ENCODE assay signal across 9 mouse cellular contexts in genomic region chr9:121359266-121359972, GRCm38 (mm10).
DNase-seq lines count a peak whose midpoint lies in the region; ATAC-seq and TF ChIP-seq lines count a peak whose summit lies in the region.
"Had no signal": no experiment of that assay in that cellular context is flagged by ENCODE, and none has a peak within 500 bp of the region (broad histone marks: within the 10 kb centered on the region; RNA-seq: fewer than 3 reads in every experiment).

No protein-coding gene starts in this region.

- H3K4me2 ChIP-seq in lung, embryonic 16.5 days (ENCODE audit: low read depth, low read length): no peak overlapping the region
- H3K4me2 ChIP-seq in forebrain, postnatal 0 days (ENCODE audit: low read depth): no peak overlapping the region
- no peak overlapping the region for H3K4me2 ChIP-seq in liver, embryonic 13.5 days
- H3K4me2 ChIP-seq in stomach, embryonic 16.5 days (ENCODE audit: low read depth, low read length): no peak overlapping the region

- no peaks in the 10 kb centered on the region for H3K9me3 ChIP-seq in lung, embryonic 16.5 days (ENCODE audit: control insufficient read depth, low read length)
- H3K9me3 ChIP-seq in forebrain, postnatal 0 days (ENCODE audit: low read length): no peaks in the 10 kb centered on the region
- H3K9me3 ChIP-seq in liver, embryonic 13.5 days (replicated peaks): no peaks in the 10 kb centered on the region
- no peaks in the 10 kb centered on the region for H3K9me3 ChIP-seq in stomach, embryonic 16.5 days (replicated peaks; ENCODE audit: control insufficient read depth, low read length)

- no peaks in the 10 kb centered on the region for H3K27me3 ChIP-seq in lung, embryonic 16.5 days (ENCODE audit: control insufficient read depth, insufficient read depth, low read depth, low read length)
- no peaks in the 10 kb centered on the region for H3K27me3 ChIP-seq in forebrain, postnatal 0 days (ENCODE audit: insufficient read depth, low read length)
- no peaks in the 10 kb centered on the region for H3K27me3 ChIP-seq in liver, embryonic 13.5 days
- H3K27me3 ChIP-seq in stomach, embryonic 16.5 days (ENCODE audit: control insufficient read depth, insufficient read depth, low read length): no peaks in the 10 kb centered on the region

- no peak for DNase-seq in lung, adult 18-20 months
- no peak for DNase-seq in forebrain, postnatal 0 days
- DNase-seq in liver, embryonic 13.5 days: no peak
- DNase-seq in kidney, postnatal 36 days: no peak
- DNase-seq in urinary bladder, postnatal 4 days (ENCODE audit: low spot score in 2 of 2): no peak
- DNase-seq: kidney, postnatal 10 days; lung, postnatal 14 days had no signal

- peaks cover 34% of the 10 kb centered on the region for H3K4me1 ChIP-seq in lung, embryonic 16.5 days (replicated peaks; ENCODE audit: control insufficient read depth, insufficient read depth, low read length)
- peaks cover 15% of the 10 kb centered on the region; the same call in 1 of the 2 replicates for H3K4me1 ChIP-seq in forebrain, postnatal 0 days (ENCODE audit: insufficient read depth)
- peaks cover 36% of the 10 kb centered on the region for H3K4me1 ChIP-seq in liver, embryonic 13.5 days (replicated peaks)
- peaks cover 38% of the 10 kb centered on the region for H3K4me1 ChIP-seq in stomach, embryonic 16.5 days (ENCODE audit: control insufficient read depth, insufficient read depth, low read length)

- H3K4me3 ChIP-seq in lung, embryonic 16.5 days (ENCODE audit: low read length): no peak overlapping the region
- no peak overlapping the region for H3K4me3 ChIP-seq in forebrain, postnatal 0 days (ENCODE audit: low read depth, low read length)
- no peak overlapping the region for H3K4me3 ChIP-seq in liver, embryonic 13.5 days (replicated peaks)
- no peak overlapping the region for H3K4me3 ChIP-seq in stomach, embryonic 16.5 days (replicated peaks; ENCODE audit: low read length)

- peak overlapping the region; percentile 26; the same call in 1 of the 2 replicates for H3K9ac ChIP-seq in lung, embryonic 16.5 days (ENCODE audit: low read length)
- H3K9ac ChIP-seq in forebrain, postnatal 0 days: no peak overlapping the region
- peak overlapping the region; percentile 36; the same call in 1 of the 2 replicates for H3K9ac ChIP-seq in liver, embryonic 13.5 days
- 0 out of 2 replicates have a peak overlapping the region, but pooled peaks have one; percentile 32 for H3K9ac ChIP-seq in stomach, embryonic 16.5 days (ENCODE audit: low read length)

- H3K27ac ChIP-seq in lung, embryonic 16.5 days (ENCODE audit: low read length): peak overlapping the region; percentile 96
- peak overlapping the region; percentile 92 for H3K27ac ChIP-seq in forebrain, postnatal 0 days (ENCODE audit: low read depth, low read length)
- H3K27ac ChIP-seq in liver, embryonic 13.5 days: peak overlapping the region; percentile 62
- H3K27ac ChIP-seq in stomach, embryonic 16.5 days (ENCODE audit: low read length): peak overlapping the region; percentile 53; the same call in 1 of the 2 replicates

- H3K36me3 ChIP-seq in lung, embryonic 16.5 days (ENCODE audit: control insufficient read depth, insufficient read depth, low read length): 0 out of 2 replicates have a peak, but pooled peaks cover 2% of the 10 kb centered on the region
- peaks cover 6% of the 10 kb centered on the region; the same call in 1 of the 2 replicates for H3K36me3 ChIP-seq in forebrain, postnatal 0 days (ENCODE audit: insufficient read depth)
- H3K36me3 ChIP-seq in liver, embryonic 13.5 days: no peaks in the 10 kb centered on the region
- peaks cover 1% of the 10 kb centered on the region; the same call in 1 of the 2 replicates for H3K36me3 ChIP-seq in stomach, embryonic 16.5 days (ENCODE audit: control insufficient read depth, insufficient read depth, low read length)

- whole genome bisulfite sequencing in lung, embryonic 16.5 days: 37% methylated on average over 3 of the region's 3 CpGs
- WGBS in forebrain, postnatal 0 days: 70% methylated on average over 3 of the region's 3 CpGs
- WGBS in liver, embryonic 13.5 days (ENCODE audit: insufficient replicate concordance): 56% methylated on average over 3 of the region's 3 CpGs
- WGBS in stomach, embryonic 16.5 days: 61% methylated on average over 3 of the region's 3 CpGs

- no peak for TF ChIP-seq CTCF in forebrain, postnatal 0 days (IDR thresholded peaks at IDR 0.05; ENCODE audit: low read depth)

- ATAC-seq in lung, embryonic 16.5 days (ENCODE audit: low read depth): no peak
- ATAC-seq in forebrain, postnatal 0 days: no peak
- ATAC-seq in liver, embryonic 13.5 days (ENCODE audit: low read depth): no peak
- no peak for ATAC-seq in stomach, embryonic 16.5 days (ENCODE audit: insufficient read depth, low FRiP score)
